Mouse (Mus musculus) myocyte (in vitro differentiated cells): ENCODE results near the gene Tmem101. TPM values are rescaled to one million over a fixed set of nuclear protein-coding genes. Genes with fewer than 3 reads are reported as not detected.

ENCODE experiments used
- H3K27me3 ChIP-seq: one replicate; pipeline ENCODE4 v1.6.1; 2011; ENCODE audit not compliant: control insufficient read depth, insufficient read depth, insufficient read length
- H3K36me3 ChIP-seq: one replicate; pipeline ENCODE4 v1.6.1; 2011; ENCODE audit not compliant: control insufficient read depth, insufficient read depth
- H3K4me2 ChIP-seq: one replicate; pipeline ENCODE4 v1.6.1; 2011; ENCODE audit warnings: low read depth, control low read depth
- H3K4me3 ChIP-seq: one replicate; pipeline ENCODE4 v1.5.1; 2011; ENCODE audit warnings: mild to moderate bottlenecking, control low read depth, moderate library complexity
- H3K79me2 ChIP-seq: one replicate; pipeline ENCODE4 v1.6.1; 2011; ENCODE audit not compliant: control insufficient read depth, insufficient read depth
- H3ac ChIP-seq: one replicate; pipeline ENCODE4 v1.6.1; 2011; ENCODE audit not compliant: control insufficient read depth, insufficient read length
- CEBPB ChIP-seq: IDR thresholded peaks from 2 replicates; pipeline ENCODE4 v1.6.1; 2011; ENCODE audit warnings: mild to moderate bottlenecking, moderate library complexity; ENCODE audit not compliant: poor library complexity, insufficient read depth, severe bottlenecking
- E2F4 ChIP-seq: IDR thresholded peaks from one replicate; pipeline ENCODE4 v1.6.1; 2011; ENCODE audit warnings: mild to moderate bottlenecking, control low read depth, moderate library complexity; ENCODE audit not compliant: insufficient read depth
- MAX ChIP-seq: IDR thresholded peaks from one replicate; pipeline ENCODE4 v1.6.1; 2011; ENCODE audit warnings: low read depth, mild to moderate bottlenecking, control low read depth
- MYOD1 ChIP-seq, 3 experiments: IDR thresholded peaks; one replicate each; pipeline ENCODE4 v1.6.1; 2011; ENCODE audit warnings: control low read depth in 2 of 3, low read depth in 2 of 3, mild to moderate bottlenecking in 2 of 3, moderate library complexity in 1 of 3; ENCODE audit not compliant: insufficient read length in 2 of 3, control insufficient read depth in 1 of 3
- MYOG ChIP-seq, 3 experiments: IDR thresholded peaks; one replicate each; pipeline ENCODE4 v1.6.1; 2011; ENCODE audit warnings: control low read depth in 2 of 3, low read depth in 2 of 3, mild to moderate bottlenecking in 2 of 3; ENCODE audit not compliant: insufficient read length in 2 of 3, control insufficient read depth in 1 of 3, insufficient read depth in 1 of 3
- POLR2A ChIP-seq: IDR thresholded peaks from one replicate; pipeline ENCODE4 v1.6.1; 2011; ENCODE audit warnings: low read depth, mild to moderate bottlenecking, control low read depth, moderate library complexity; ENCODE audit not compliant: insufficient read length
- POLR2AphosphoS2 ChIP-seq: IDR thresholded peaks from one replicate; pipeline ENCODE4 v1.6.1; 2011; ENCODE audit warnings: low read depth, control low read depth; ENCODE audit not compliant: insufficient read length
- REST ChIP-seq: IDR thresholded peaks from one replicate; pipeline ENCODE4 v1.6.1; 2011; ENCODE audit warnings: mild to moderate bottlenecking, control low read depth, moderate library complexity; ENCODE audit not compliant: insufficient read depth, insufficient read length
- SRF ChIP-seq: IDR thresholded peaks from one replicate; pipeline ENCODE4 v1.6.1; 2011; ENCODE audit warnings: low read depth; ENCODE audit not compliant: control insufficient read depth, insufficient read length
- TCF12 ChIP-seq: IDR thresholded peaks from one replicate; pipeline ENCODE4 v1.6.1; 2011; ENCODE audit warnings: mild to moderate bottlenecking, control low read depth; ENCODE audit not compliant: poor library complexity, insufficient read depth, severe bottlenecking
- TCF3 ChIP-seq: IDR thresholded peaks from one replicate; pipeline ENCODE4 v1.6.1; 2011; ENCODE audit warnings: low read depth, control low read depth; ENCODE audit not compliant: insufficient read length
- USF1 ChIP-seq: IDR thresholded peaks from one replicate; pipeline ENCODE4 v1.6.1; 2011; ENCODE audit warnings: low read depth, mild to moderate bottlenecking, control low read depth, moderate library complexity
- polyA plus RNA-seq: library from polyadenylated mRNA; unstranded; fragments of >200 nt; fragmentation: generic; extraction: Trizol; gene quantifications from one replicate; pipeline ENCODE4 v1.2.1, GENCODE M21; 2012; ENCODE audit warnings: missing spikeins

Tmem101 gene
- polyA plus RNA-seq, result 37.7 TPM

DNA sequence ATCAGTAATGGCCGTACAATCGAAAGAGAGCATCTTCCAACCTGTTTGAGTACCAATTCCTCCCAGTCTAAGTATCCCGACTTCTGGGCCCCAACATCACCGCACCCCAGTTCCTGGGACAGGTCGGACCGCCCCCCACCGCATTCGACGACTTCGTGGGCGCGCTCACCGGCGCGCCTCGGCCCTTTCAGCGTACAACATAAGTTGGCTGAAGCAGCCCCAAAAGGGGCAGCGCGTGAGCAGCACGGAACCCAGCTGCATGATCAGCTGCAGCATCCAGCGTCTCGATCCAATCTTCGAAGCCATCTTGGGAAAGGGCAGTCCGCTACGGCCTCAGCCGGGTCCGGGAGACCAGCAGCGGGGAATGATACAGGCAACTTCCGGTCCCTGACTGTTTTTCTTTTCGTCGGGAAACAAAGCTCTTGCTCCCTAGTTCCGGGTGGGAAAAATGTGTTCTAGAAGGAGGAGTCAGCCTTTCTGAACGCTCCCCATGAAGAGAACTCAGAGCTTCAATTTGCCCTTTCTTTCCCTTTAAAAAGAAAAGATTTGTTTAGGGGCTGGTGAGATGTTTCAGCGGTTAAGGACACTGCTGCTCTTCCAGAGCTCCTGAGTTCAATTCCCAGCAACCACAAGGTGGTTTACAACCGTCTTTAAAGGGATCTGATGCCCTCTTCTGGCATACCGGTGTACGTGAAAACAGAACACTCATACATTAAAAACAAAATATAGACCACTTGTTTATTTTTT, at the start of gene Tmem101:
TSS of gene Tmem101 (minus strand) at position 366 of the 747 bp plus-strand sequence.
- peak within 1 kb of the TSS; percentile 93 for H3K4me2 ChIP-seq
- TF ChIP-seq TCF3 (no peak), MYOG (IDR thresholded peaks at IDR 0.05; ENCODE audit: control insufficient read depth in 1 of 3, insufficient read depth in 1 of 3, insufficient read length in 2 of 3, low read depth in 2 of 3) (peak in 1 of 3 experiments; percentile 9), MAX (no peak), SRF (no peak), USF1 (no peak), POLR2AphosphoS2 (peak; percentile 81), REST (no peak), CEBPB (0 out of 2 replicates have a peak, but pooled peaks have one; percentile 3), TCF12 (no peak), MYOD1 (IDR thresholded peaks at IDR 0.05; ENCODE audit: control insufficient read depth in 1 of 3, insufficient read length in 2 of 3, low read depth in 2 of 3) (peak in 1 of 3 experiments; percentile 14), E2F4 (peak; percentile 35), POLR2A (peak; percentile 83)
- peaks cover 9% of the 10 kb centered on the region for H3K36me3 ChIP-seq
- H3K4me3 ChIP-seq, result peak within 1 kb of the TSS; percentile 62
- peaks cover 5% of the 10 kb centered on the region for H3K79me2 ChIP-seq
- no peak within 1 kb of the TSS for H3ac ChIP-seq
- H3K27me3 ChIP-seq, result no peaks in the 10 kb centered on the region

- H3K4me2 ChIP-seq, result peak overlapping the region; percentile 22
- TF ChIP-seq TCF3 (no peak), USF1 (no peak), POLR2AphosphoS2 (peak; percentile 60), MYOD1 (IDR thresholded peaks at IDR 0.05; ENCODE audit: control insufficient read depth in 1 of 3, insufficient read length in 2 of 3, low read depth in 2 of 3) (peak in 1 of 3 experiments; percentile 38), MYOG (IDR thresholded peaks at IDR 0.05; ENCODE audit: control insufficient read depth in 1 of 3, insufficient read depth in 1 of 3, insufficient read length in 2 of 3, low read depth in 2 of 3) (peak in 1 of 3 experiments; percentile 5), CEBPB (peak; percentile 73), POLR2A (peak; percentile 32)
- peaks cover 22% of the 10 kb centered on the region for H3K36me3 ChIP-seq
- no peak overlapping the region for H3ac ChIP-seq
- no peak overlapping the region for H3K4me3 ChIP-seq
- no peaks in the 10 kb centered on the region for H3K27me3 ChIP-seq
- H3K79me2 ChIP-seq, result no peaks in the 10 kb centered on the region
Measured at GRCm38 (mm10) chr11:102201408-102201821, 45.2 kb upstream of the Tmem101 start.

DNA sequence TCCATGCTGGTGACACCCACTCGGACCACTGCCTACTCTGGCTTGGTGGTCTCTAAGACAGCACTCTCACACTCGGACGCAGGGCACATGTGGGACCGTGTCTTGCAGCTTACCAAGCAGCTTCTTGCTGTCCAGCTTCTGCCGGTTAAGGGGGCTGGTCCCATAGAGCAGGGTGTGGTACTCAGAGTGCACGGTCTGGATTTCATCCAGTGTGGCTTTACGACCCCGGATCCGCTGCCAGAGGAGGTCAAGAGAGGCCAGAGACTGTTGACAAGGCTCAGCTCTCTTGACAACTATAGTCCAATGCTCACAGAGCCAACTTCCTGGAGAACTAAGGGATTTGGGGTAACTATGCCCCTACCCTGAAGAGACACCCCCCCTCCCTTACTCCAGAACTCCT, 43.7 kb upstream of the Tmem101 start:
- no peak overlapping the region for H3K4me2 ChIP-seq
- H3ac ChIP-seq, result no peak overlapping the region
- H3K4me3 ChIP-seq, result no peak overlapping the region
- H3K27me3 ChIP-seq, result no peaks in the 10 kb centered on the region
- TF ChIP-seq POLR2A, result no peak
- no peak for TF ChIP-seq CEBPB
- no peak for TF ChIP-seq USF1
- no peak for TF ChIP-seq SRF
- TF ChIP-seq POLR2AphosphoS2, result no peak
- TF ChIP-seq REST, result no peak
- TF ChIP-seq MAX, result no peak
- TF ChIP-seq TCF12, result no peak
- TF ChIP-seq MYOG (IDR thresholded peaks at IDR 0.05; ENCODE audit: control insufficient read depth in 1 of 3, insufficient read depth in 1 of 3, insufficient read length in 2 of 3, low read depth in 2 of 3), result no peak
- TF ChIP-seq TCF3, result no peak
- no peak for TF ChIP-seq MYOD1 (IDR thresholded peaks at IDR 0.05; ENCODE audit: control insufficient read depth in 1 of 3, insufficient read length in 2 of 3, low read depth in 2 of 3)
- TF ChIP-seq E2F4, result no peak
- no peaks in the 10 kb centered on the region for H3K79me2 ChIP-seq
- peaks cover 13% of the 10 kb centered on the region for H3K36me3 ChIP-seq

DNA sequence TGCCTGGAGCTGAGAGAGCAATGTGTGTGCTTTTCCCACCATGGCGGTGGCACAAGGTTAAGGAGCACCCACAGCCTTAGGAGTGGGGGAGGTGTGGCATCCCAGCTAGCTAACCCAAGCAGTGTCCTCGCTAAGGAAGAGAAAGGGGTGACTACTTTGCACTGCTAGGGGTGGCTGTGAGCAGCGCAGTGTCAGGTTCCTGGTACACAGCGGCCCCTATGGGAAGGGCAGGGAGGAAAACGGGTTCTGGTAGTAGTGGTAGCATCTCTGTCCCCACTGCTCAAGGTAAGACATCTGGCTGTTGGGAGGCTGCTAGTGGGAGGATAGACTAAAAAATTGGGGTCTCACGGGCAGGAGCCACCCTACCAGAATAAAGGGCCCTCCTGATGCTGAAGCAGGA, 42.0 kb upstream of the Tmem101 start:
- no peak overlapping the region for H3ac ChIP-seq
- no peak overlapping the region for H3K4me3 ChIP-seq
- no peak overlapping the region for H3K4me2 ChIP-seq
- no peak for TF ChIP-seq POLR2AphosphoS2
- TF ChIP-seq MYOG (IDR thresholded peaks at IDR 0.05; ENCODE audit: control insufficient read depth in 1 of 3, insufficient read depth in 1 of 3, insufficient read length in 2 of 3, low read depth in 2 of 3), result no peak
- no peak for TF ChIP-seq E2F4
- TF ChIP-seq SRF, result no peak
- TF ChIP-seq MAX, result no peak
- TF ChIP-seq REST, result no peak
- TF ChIP-seq TCF3, result no peak
- no peak for TF ChIP-seq TCF12
- TF ChIP-seq CEBPB, result no peak
- H3K79me2 ChIP-seq, result no peaks in the 10 kb centered on the region
- peaks cover 13% of the 10 kb centered on the region for H3K36me3 ChIP-seq
- no peaks in the 10 kb centered on the region for H3K27me3 ChIP-seq
